Mouse (Mus musculus): ENCODE measurements around the gene Rusc2.

- TF ChIP-seq EP300 (IDR thresholded peaks at IDR 0.05; ENCODE audit: low read depth in 1 of 2, low read length in 2 of 2) (peak in 1 of 2 experiments; percentile 40; a peak in 2 of 4 replicates), GABPA (IDR thresholded peaks at IDR 0.05; ENCODE audit: low read depth, low read length) (no peak), CTCF (IDR thresholded peaks at IDR 0.05 in 2 of 3, conservative IDR thresholded peaks at IDR 0.05 in 1 of 3; ENCODE audit: control insufficient read depth in 1 of 3, insufficient read depth in 1 of 3, low read depth in 2 of 3, low read length in 3 of 3, poor library complexity in 1 of 3, severe bottlenecking in 1 of 3) (no peak), POLR2A (IDR thresholded peaks at IDR 0.05; ENCODE audit: control insufficient read depth in 1 of 2, insufficient read depth in 1 of 2, low read depth in 1 of 2, low read length in 2 of 2, poor library complexity in 1 of 2) (no peak), JUND (IDR thresholded peaks at IDR 0.05; ENCODE audit: low read depth, low read length) (no peak), SMC3 (IDR thresholded peaks at IDR 0.05; ENCODE audit: low read depth, low read length) (no peak; the same call in 1 of the 2 replicates), USF1 (IDR thresholded peaks at IDR 0.05; ENCODE audit: low read depth, low read length) (no peak), ETS1 (IDR thresholded peaks at IDR 0.05; ENCODE audit: low read depth, low read length) (0 out of 2 replicates have a peak, but pooled peaks have one; percentile 15), NRF1 (IDR thresholded peaks at IDR 0.05; ENCODE audit: insufficient read depth, low read depth, low read length, poor library complexity, severe bottlenecking) (no peak)
Measured at GRCm38 (mm10) chr4:43418450-43418849, 36.7 kb downstream of the Rusc2 start.

Measured in MEL (cell line).